Mouse (Mus musculus) spleen, adult 2 months (tissue): ENCODE measurements around the gene Ktn1.

ENCODE experiments used
- CTCF ChIP-seq: fragments of 200-500 bp; IDR thresholded peaks from 2 replicates; pipeline ENCODE4 v1.5.1; 2011; ENCODE audit warnings: mild to moderate bottlenecking, inconsistent platforms; ENCODE audit not compliant: insufficient read depth, insufficient read length, insufficient replicate concordance; ENCODE audit errors: extremely low read depth
- POLR2A ChIP-seq: fragments of 200-500 bp; IDR thresholded peaks from 2 replicates; pipeline ENCODE4 v1.6.1; 2011; ENCODE audit warnings: low read depth, low read length, inconsistent platforms

- TF ChIP-seq CTCF, result no peak
- no peak for TF ChIP-seq POLR2A
Measured at GRCm38 (mm10) chr14:47735354-47735753, 87.1 kb downstream of the Ktn1 start.
